Mouse (Mus musculus): ENCODE measurements around the gene Armc9.

The Armc9 gene

GRCm38 (mm10) chr1:86225195-86225594, 70.6 kb downstream of the Armc9 start:
- no peak for DNase-seq (ENCODE audit: low spot score in 2 of 2)

- DNase-seq (ENCODE audit: low spot score in 2 of 2), result no peak
These were observed 74.1 kb downstream of the Armc9 start for GRCm38 (mm10) chr1:86228653-86229052.

DNA sequence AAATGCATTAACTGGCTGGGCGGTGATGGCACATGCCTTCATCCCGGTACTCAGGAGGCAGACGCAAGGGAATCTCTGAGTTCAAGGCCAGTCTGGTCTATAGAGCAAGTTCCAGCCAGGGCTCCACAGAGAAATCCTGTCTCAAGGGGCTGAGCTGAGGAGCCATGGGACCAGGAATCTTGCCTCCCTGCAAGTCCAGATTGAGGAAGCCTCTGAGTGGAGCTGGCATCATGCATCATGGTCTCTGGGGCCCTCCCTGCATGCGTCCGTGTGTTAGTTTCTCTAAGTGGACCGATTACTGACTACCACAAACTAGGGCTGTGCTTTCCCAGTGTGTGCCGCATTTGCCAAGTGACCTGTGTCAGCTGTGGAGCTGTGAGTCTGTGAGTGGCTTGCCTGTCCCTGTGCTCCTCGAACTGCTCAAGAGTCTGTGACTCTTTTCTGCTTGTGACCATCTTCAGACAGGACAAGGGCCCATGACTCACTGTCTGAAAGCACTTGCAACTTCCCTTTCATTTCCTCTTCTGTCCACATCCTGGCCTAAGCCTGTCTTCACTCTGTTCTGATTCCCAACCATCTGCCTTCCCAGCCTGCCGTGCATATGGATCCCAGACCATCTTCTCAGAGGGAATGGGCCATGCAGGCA, 74.7 kb downstream of the Armc9 start:
- DNase-seq (ENCODE audit: low spot score in 2 of 2), result no peak

- DNase-seq (ENCODE audit: low spot score in 2 of 2), result no peak
These were observed 78.1 kb downstream of the Armc9 start for GRCm38 (mm10) chr1:86232631-86233030.

GRCm38 (mm10) chr1:86233808-86234207, 79.2 kb downstream of the Armc9 start:
- DNase-seq (ENCODE audit: low spot score in 2 of 2), result no peak

DNA sequence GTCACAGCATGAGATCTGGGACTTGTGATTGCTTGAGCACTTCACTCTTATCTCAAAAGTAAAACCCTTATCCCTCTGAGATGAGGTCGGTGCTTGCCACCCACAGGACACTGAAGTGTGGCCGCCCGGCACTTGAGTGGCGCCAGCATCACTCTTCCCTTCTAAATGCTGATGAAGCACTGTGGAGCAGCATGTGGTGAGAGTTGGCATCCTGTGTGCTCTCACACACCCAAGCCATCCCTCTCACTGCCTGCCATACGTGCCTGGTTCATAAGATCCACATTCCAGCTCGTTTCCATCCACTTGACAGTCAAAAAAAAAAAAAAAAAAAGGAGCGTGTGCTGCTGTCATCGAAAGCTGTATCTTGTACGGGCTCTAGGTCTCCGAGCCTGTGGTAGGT, 80.5 kb downstream of the Armc9 start:
- DNase-seq (ENCODE audit: low spot score in 2 of 2), result no peak

GRCm38 (mm10) chr1:86236442-86236841, 81.9 kb downstream of the Armc9 start:
- no peak for DNase-seq (ENCODE audit: low spot score in 2 of 2)

DNA sequence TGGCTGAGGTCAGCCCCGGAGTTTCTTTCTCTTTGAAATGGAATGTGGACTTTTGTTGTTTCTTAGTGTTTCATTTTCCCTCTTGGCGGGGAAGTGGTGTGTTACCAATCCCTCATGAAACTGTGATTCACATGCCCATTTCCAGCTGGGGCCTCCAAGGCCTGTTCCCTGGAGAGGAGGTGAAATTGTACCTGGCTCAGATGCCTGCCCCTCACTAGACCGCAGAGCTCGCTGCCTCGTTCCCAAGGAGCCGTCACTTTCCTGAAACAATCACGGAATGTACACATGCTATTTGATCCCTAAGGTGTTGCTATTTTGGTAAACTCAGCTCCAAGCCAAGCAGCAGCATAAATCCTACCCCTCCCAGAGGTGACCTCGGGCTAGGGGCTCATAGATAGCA, 84.4 kb downstream of the Armc9 start:
- DNase-seq (ENCODE audit: low spot score in 2 of 2), result no peak

DNA sequence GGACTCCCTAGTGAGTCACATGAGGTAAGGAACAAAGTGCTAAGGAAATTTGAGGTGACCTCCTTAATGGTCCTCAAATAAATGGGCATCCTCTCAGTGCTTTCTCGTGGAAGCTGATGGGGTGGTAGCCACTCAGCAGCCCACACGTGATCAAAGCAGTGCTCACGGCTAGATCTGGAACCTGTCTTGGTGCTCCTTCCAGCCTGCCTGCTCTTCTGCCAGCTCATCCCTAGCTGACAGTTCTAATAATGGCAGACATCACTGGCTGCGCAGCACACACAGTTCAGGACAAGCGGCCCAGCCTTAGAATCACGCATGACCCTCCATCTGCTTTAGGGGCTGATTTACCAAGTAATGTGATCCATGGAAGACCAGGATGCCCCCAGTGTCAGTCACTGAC, 85.3 kb downstream of the Armc9 start:
- DNase-seq (ENCODE audit: low spot score in 2 of 2), result no peak

- no peak for DNase-seq (ENCODE audit: low spot score in 2 of 2)
These were observed 86.4 kb downstream of the Armc9 start for GRCm38 (mm10) chr1:86240959-86241358.

GRCm38 (mm10) chr1:86243490-86243889, 88.9 kb downstream of the Armc9 start:
- no peak for DNase-seq (ENCODE audit: low spot score in 2 of 2)

- DNase-seq (ENCODE audit: low spot score in 2 of 2), result no peak
These were observed 90.9 kb downstream of the Armc9 start for GRCm38 (mm10) chr1:86245301-86246085.

DNA sequence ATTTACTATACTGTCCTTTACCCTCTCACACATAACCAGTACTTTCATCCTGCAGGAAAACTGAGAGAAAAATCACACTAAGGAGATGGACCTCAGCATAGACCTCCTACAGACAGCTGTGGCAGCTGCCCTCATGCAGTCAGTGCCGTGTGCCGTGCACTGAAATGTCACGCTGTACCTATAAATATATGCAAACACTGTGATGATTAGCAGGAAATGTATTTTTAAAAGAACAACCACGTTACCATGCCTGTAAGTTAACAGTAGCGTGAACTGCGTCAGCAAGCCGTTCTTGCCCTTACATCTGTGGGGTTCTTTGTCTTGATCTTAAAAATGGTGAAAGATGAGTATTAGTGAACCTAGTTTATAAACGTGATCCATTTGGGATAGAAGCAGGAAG, 98.8 kb downstream of the Armc9 start:
- no peak for DNase-seq (ENCODE audit: low spot score in 2 of 2)

GRCm38 (mm10) chr1:86256311-86256710, 101.7 kb downstream of the Armc9 start:
- no peak for DNase-seq (ENCODE audit: low spot score in 2 of 2)

GRCm38 (mm10) chr1:86257228-86257627, 102.6 kb downstream of the Armc9 start:
- no peak for DNase-seq (ENCODE audit: low spot score in 2 of 2)

- DNase-seq (ENCODE audit: low spot score in 2 of 2), result no peak
These were observed 103.7 kb downstream of the Armc9 start for GRCm38 (mm10) chr1:86258171-86258824.

DNA sequence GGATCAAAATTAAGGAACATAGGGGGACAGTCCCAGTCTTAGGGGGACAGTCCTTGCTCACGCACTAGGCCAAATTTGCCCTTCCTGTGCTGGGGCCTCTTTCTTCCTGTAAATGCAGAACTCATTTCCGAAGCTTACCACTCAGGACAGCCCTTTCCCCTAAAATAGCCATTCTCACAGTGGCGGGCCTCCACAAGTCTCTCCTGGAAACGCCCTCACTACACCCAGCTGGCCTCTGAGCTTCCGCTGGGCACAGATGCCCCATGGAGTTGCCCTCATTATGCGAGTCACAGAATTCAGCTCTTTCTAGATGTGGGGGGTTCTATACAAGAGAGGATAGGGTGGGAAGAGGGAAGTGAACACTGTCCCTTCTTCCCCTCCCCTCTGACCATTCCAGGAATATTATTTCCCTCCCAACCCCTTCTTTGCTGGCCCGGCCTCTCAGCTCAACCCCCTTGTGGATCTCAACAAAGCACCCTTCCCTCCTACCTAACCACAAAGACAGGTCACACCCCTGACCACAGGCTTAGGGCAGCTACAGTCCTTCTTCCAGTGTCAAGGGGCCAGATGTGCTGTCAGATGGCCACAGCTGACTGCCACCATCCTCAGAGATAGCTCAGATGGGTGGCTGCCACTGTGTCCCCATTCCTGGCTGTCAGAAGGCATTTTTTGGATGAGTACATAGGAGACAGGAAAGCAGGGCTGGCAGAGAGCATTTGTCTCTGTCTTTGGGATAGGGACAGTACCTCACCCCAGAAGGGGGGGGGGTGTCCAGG, 109.2 kb downstream of the Armc9 start:
- no peak for DNase-seq (ENCODE audit: low spot score in 2 of 2)

DNA sequence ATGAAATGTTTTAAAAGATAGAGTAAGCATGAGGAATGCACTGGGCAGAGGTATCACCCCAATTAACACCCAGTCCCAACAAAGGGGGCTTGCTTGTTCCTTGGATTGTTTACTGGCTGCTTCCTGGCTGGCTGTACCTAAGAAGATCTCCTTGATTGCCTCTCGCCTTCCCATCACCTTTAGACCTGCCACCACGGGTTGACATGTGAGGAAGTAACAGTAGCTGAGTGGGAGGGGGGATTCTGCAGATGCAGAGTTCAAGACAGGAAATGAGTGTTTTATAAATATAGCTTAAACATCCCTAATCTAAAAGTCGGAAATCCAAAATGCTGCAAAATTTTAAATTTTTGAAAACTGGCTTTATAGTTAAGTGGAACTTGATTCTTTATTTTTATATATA, 110.5 kb downstream of the Armc9 start:
- no peak for DNase-seq (ENCODE audit: low spot score in 2 of 2)

- no peak for DNase-seq (ENCODE audit: low spot score in 2 of 2)
These were observed 114.1 kb downstream of the Armc9 start for GRCm38 (mm10) chr1:86268492-86269189.

DNA sequence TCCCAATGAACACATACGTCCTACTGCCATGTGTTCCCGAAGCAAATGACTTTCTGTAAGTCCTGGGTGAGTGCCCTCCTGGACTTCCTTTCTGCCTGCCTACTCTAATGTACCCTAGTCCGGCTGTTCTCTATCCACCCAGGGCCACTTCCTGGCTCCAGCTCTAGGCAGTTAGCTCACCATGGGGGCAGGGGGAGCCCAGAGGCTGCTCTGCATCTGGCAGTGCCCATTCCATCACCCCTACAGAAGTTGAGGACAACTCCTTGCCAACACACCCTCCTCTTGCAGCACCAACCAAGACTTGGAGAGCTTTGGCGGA, 114.6 kb downstream of the Armc9 start:
- no peak for DNase-seq (ENCODE audit: low spot score in 2 of 2)

GRCm38 (mm10) chr1:86271707-86272106, 117.1 kb downstream of the Armc9 start:
- no peak for DNase-seq (ENCODE audit: low spot score in 2 of 2)

- no peak for DNase-seq (ENCODE audit: low spot score in 2 of 2)
These were observed 122.5 kb downstream of the Armc9 start for GRCm38 (mm10) chr1:86277055-86277454.
